Comparison of ENCODE assay signal across 17 mouse cellular contexts in genomic region chr1:21280306-21280705, GRCm38 (mm10). TPM values are rescaled to one million over a fixed set of nuclear protein-coding genes. Genes with fewer than 3 reads are reported as not detected.
"Had no signal": no experiment of that assay in that cellular context is flagged by ENCODE, and none has a peak within 500 bp of the region (broad histone marks: within the 10 kb centered on the region; RNA-seq: fewer than 3 reads in every experiment).

No protein-coding gene starts in this region.

- DNase-seq: kidney, adult 2 months; kidney, postnatal 25 days; layer of hippocampus, adult 9-11 months; liver; lung, adult 18-20 months; lung, postnatal 14 days; lung, postnatal 4 days; midbrain, embryonic 14.5 days; right cerebral cortex, adult 18-20 months; right cerebral cortex, postnatal 14 days; right cerebral cortex, postnatal 4 days; spleen, adult 18-20 months; thymus, adult 2 months; thymus, postnatal 14 days; thymus, postnatal 4 days had no signal

RNA-seq across cellular contexts. Expression of gene Gsta3, which starts 39.9 kb away (rescaled TPM):
- total RNA-seq: megakaryocyte-erythroid progenitor cell, adult 5-6 weeks; midbrain, postnatal 0 days had no signal
